Comparison of ENCODE assay signal across 18 mouse cellular contexts in genomic region chr11:88258212-88258611, GRCm38 (mm10). TPM values are rescaled to one million over a fixed set of nuclear protein-coding genes. Genes with fewer than 3 reads are reported as not detected.
DNase-seq lines count a peak whose midpoint lies in the region; ATAC-seq and TF ChIP-seq lines count a peak whose summit lies in the region.
"Had no signal": no experiment of that assay in that cellular context is flagged by ENCODE, and none has a peak within 500 bp of the region (broad histone marks: within the 10 kb centered on the region; RNA-seq: fewer than 3 reads in every experiment).

No protein-coding gene starts in this region.

- no peaks in the 10 kb centered on the region for H3K4me1 ChIP-seq in intestine, postnatal 0 days (replicated peaks; ENCODE audit: control insufficient read depth, insufficient read depth, low read length)
- no peaks in the 10 kb centered on the region for H3K4me1 ChIP-seq in intestine, embryonic 15.5 days (replicated peaks)
- no peaks in the 10 kb centered on the region; the same call in 1 of the 2 replicates for H3K4me1 ChIP-seq in testis, adult 2 months (ENCODE audit: control insufficient read depth, insufficient read depth, low read length)
- H3K4me1 ChIP-seq in stomach, postnatal 0 days (replicated peaks; ENCODE audit: control insufficient read depth, insufficient read depth) = no peaks in the 10 kb centered on the region

- TF ChIP-seq POLR2A in testis, adult 2 months (IDR thresholded peaks at IDR 0.05; ENCODE audit: control insufficient read depth, low read depth, low read length) = no peak

- no peaks in the 10 kb centered on the region for H3K9me3 ChIP-seq in intestine, postnatal 0 days (ENCODE audit: control insufficient read depth)
- H3K9me3 ChIP-seq in intestine, embryonic 15.5 days = no peaks in the 10 kb centered on the region
- H3K9me3 ChIP-seq in stomach, postnatal 0 days (ENCODE audit: control insufficient read depth, low read length) = no peaks in the 10 kb centered on the region

- H3K4me2 ChIP-seq in intestine, postnatal 0 days (replicated peaks; ENCODE audit: low read depth) = no peak overlapping the region
- H3K4me2 ChIP-seq in intestine, embryonic 15.5 days (replicated peaks) = no peak overlapping the region
- no peak overlapping the region for H3K4me2 ChIP-seq in stomach, postnatal 0 days (replicated peaks; ENCODE audit: low read depth)
- H3K4me2 ChIP-seq: midbrain, embryonic 11.5 days had no signal

- no peak overlapping the region for H3K4me3 ChIP-seq in intestine, postnatal 0 days (ENCODE audit: low read depth, low read length)
- H3K4me3 ChIP-seq in intestine, embryonic 15.5 days (replicated peaks) = no peak overlapping the region
- no peak overlapping the region for H3K4me3 ChIP-seq in testis, adult 2 months (ENCODE audit: control insufficient read depth, low read depth, low read length)
- H3K4me3 ChIP-seq in stomach, postnatal 0 days (ENCODE audit: low read depth, low read length) = no peak overlapping the region

- 80% methylated on average over 4 of the region's 4 CpGs for WGBS in intestine, postnatal 0 days
- 76% methylated on average over 4 of the region's 4 CpGs for WGBS in intestine, embryonic 15.5 days
- WGBS in stomach, postnatal 0 days = 79% methylated on average over 4 of the region's 4 CpGs

- no peak for TF ChIP-seq EP300 in stomach, postnatal 0 days (optimal IDR thresholded peaks at IDR 0.05)

- DNase-seq in testis, postnatal 10 days (ENCODE audit: low spot score) = no peak
- DNase-seq in NIH3T3 (ENCODE audit: low read depth) = peak; percentile 22
- DNase-seq in stomach, postnatal 0 days (ENCODE audit: low spot score) = no peak
- no peak for DNase-seq in adrenal gland, postnatal 14 days
- DNase-seq in right cerebral cortex, postnatal 4 days = no peak
- DNase-seq: adrenal gland, postnatal 10 days; cerebellum, adult 9-10 months; kidney, adult 8-10 months had no signal

- H3K27me3 ChIP-seq in intestine, postnatal 0 days (replicated peaks; ENCODE audit: control insufficient read depth, insufficient read depth, low read length) = no peaks in the 10 kb centered on the region
- no peaks in the 10 kb centered on the region for H3K27me3 ChIP-seq in intestine, embryonic 15.5 days (replicated peaks)
- no peaks in the 10 kb centered on the region for H3K27me3 ChIP-seq in testis, adult 2 months (ENCODE audit: control insufficient read depth, insufficient read depth, low read length)
- no peaks in the 10 kb centered on the region for H3K27me3 ChIP-seq in stomach, postnatal 0 days (ENCODE audit: control insufficient read depth, insufficient read depth, low read length)

- H3K9ac ChIP-seq in intestine, postnatal 0 days (ENCODE audit: low read depth, low read length) = no peak overlapping the region
- H3K9ac ChIP-seq in intestine, embryonic 15.5 days = no peak overlapping the region
- no peak overlapping the region for H3K9ac ChIP-seq in stomach, postnatal 0 days (ENCODE audit: low read length)

- H3K36me3 ChIP-seq in intestine, postnatal 0 days (ENCODE audit: control insufficient read depth, insufficient read depth) = no peaks in the 10 kb centered on the region
- no peaks in the 10 kb centered on the region for H3K36me3 ChIP-seq in intestine, embryonic 15.5 days
- H3K36me3 ChIP-seq in testis, adult 2 months (ENCODE audit: control insufficient read depth, insufficient read depth, low read length) = no peaks in the 10 kb centered on the region
- no peaks in the 10 kb centered on the region for H3K36me3 ChIP-seq in stomach, postnatal 0 days (ENCODE audit: control insufficient read depth, insufficient read depth, low read length)

- peak; percentile 38 for TF ChIP-seq CTCF in intestine, postnatal 0 days (IDR thresholded peaks at IDR 0.05; ENCODE audit: low read depth)
- TF ChIP-seq CTCF in testis, adult 2 months (IDR thresholded peaks at IDR 0.05; ENCODE audit: control insufficient read depth, insufficient read depth, insufficient replicate concordance, low read depth, low read length) = peak; percentile 65; the same call in 1 of the 2 replicates
- TF ChIP-seq CTCF in stomach, postnatal 0 days (IDR thresholded peaks at IDR 0.05; ENCODE audit: low read depth) = peak; percentile 31; the same call in 1 of the 2 replicates

- ATAC-seq in intestine, postnatal 0 days = no peak
- no peak for ATAC-seq in intestine, embryonic 15.5 days
- no peak for ATAC-seq in stomach, postnatal 0 days (ENCODE audit: low FRiP score, low TSS enrichment)

- no peak overlapping the region for H3K27ac ChIP-seq in intestine, postnatal 0 days (ENCODE audit: low read depth, low read length)
- H3K27ac ChIP-seq in intestine, embryonic 15.5 days = no peak overlapping the region
- H3K27ac ChIP-seq in testis, adult 2 months (ENCODE audit: control insufficient read depth, insufficient read depth, low read depth, low read length) = no peak overlapping the region
- no peak overlapping the region for H3K27ac ChIP-seq in stomach, postnatal 0 days (replicated peaks)

RNA-seq across cellular contexts. Expression of gene Ccdc182, which starts 35.6 kb away (rescaled TPM):
- polyA plus RNA-seq in intestine, postnatal 0 days (2015; fragmentation: Nextera tagmentation; extraction: Ambion mirVana) = not detected in 2 replicates
- polyA plus RNA-seq in intestine, embryonic 15.5 days (2015; fragmentation: Nextera tagmentation; extraction: Ambion mirVana) = not detected in 2 replicates
- 33.9 and 38.2 TPM in 2 replicates for polyA plus RNA-seq in testis, adult 2 months (2012; rRNA removed)
- not detected in 2 replicates for polyA plus RNA-seq in stomach, postnatal 0 days (2015; fragmentation: Nextera tagmentation; extraction: Ambion mirVana)
- not detected in 2 replicates for total RNA-seq in adrenal gland, postnatal 14 days (2021)
- total RNA-seq: adrenal gland, postnatal 10 days; granulocyte monocyte progenitor cell, adult 5-6 weeks; heart, postnatal 25 days; left cerebral cortex, adult 8-10 months had no signal
- polyA plus RNA-seq: embryonic facial prominence, embryonic 14.5 days; liver, embryonic 16.5 days; stomach, embryonic 16.5 days had no signal

RNA-seq across cellular contexts. Expression of gene Mrps23, which starts 54.0 kb away (rescaled TPM):
- 54.1 and 59.1 TPM in 2 replicates for polyA plus RNA-seq in intestine, postnatal 0 days (2015; fragmentation: Nextera tagmentation; extraction: Ambion mirVana)
- 59.6 and 62.3 TPM in 2 replicates for polyA plus RNA-seq in intestine, embryonic 15.5 days (2015; fragmentation: Nextera tagmentation; extraction: Ambion mirVana)
- 29.8 and 46.7 TPM in 2 replicates for polyA plus RNA-seq in testis, adult 2 months (2012; rRNA removed)
- 54.7 and 55.4 TPM in 2 replicates for polyA plus RNA-seq in stomach, postnatal 0 days (2015; fragmentation: Nextera tagmentation; extraction: Ambion mirVana)
- total RNA-seq in adrenal gland, postnatal 14 days (2021) = 173 and 176 TPM in 2 replicates

Comparison
In these comparisons a context has a peak if more than half of its experiments do, and no peak if none do; other contexts are left out.
1. RNA of gene Ccdc182, which starts 35.6 kb away (polyA plus RNA-seq): 33.9 to 38.2 TPM in testis, adult 2 months; not detected in intestine, embryonic 15.5 days, not detected in intestine, postnatal 0 days and not detected in stomach, postnatal 0 days; every median in the first group is over 10 times any median in the second.
2. Peak in every context shown above with its lines, with median percentiles within 50 percentile points of each other: CTCF ChIP-seq.